Mouse (Mus musculus) heart, postnatal 25 days (tissue): ENCODE measurements around the gene Nfkb2. TPM values are rescaled to one million over a fixed set of nuclear protein-coding genes. Genes with fewer than 3 reads are reported as not detected.

Experiments used
- DNase-seq: peaks from one replicate; pipeline ENCODE4 v3.0.0; 2022; ENCODE audit warnings: low spot score
- intact Hi-C: fragments of 180-260 bp; cut with DNase I; formaldehyde crosslinking; loops from one replicate; pipeline ENCODE4 v1.15.1; 2025
- total RNA-seq, 2 experiments: library from RNA; stranded (reverse); gene quantifications; 2 replicates each; pipeline ENCODE4 v1.2.3; 2021

Gene Nfkb2
- total RNA-seq, 2 experiments from 2014 or later = 17.2 to 18.8 TPM

DNA sequence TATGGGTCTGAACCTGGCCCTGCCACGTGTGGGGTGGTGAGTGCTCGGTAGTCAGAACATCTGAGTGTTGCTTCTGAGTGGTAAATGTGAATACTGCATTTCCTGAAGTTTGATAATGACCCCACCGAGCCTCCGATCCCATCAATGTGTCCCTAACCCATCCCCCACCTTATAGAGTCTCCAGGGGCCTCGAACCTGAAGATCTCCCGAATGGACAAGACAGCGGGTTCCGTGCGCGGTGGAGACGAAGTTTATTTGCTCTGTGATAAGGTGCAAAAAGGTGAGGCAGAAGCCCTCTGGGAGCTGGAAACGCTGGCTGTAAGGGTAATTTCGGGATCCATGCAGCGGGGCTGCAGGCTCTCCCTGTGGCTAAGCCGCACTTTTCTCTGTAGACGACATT lies 3.7 kb downstream of the Nfkb2 start:
- DNase-seq = no peak
- intact Hi-C loops = loop anchor here (2.0 kb wide), 1 partner anchor 19 kb away; the partner anchor contains the start of gene Psd

- intact Hi-C loops = loop anchor here (2.0 kb wide), 1 partner anchor 18 kb away; the partner anchor contains the start of gene Psd
- no peak for DNase-seq
These were observed 4.2 kb downstream of the Nfkb2 start for GRCm38 (mm10) chr19:46308303-46308702.

DNA sequence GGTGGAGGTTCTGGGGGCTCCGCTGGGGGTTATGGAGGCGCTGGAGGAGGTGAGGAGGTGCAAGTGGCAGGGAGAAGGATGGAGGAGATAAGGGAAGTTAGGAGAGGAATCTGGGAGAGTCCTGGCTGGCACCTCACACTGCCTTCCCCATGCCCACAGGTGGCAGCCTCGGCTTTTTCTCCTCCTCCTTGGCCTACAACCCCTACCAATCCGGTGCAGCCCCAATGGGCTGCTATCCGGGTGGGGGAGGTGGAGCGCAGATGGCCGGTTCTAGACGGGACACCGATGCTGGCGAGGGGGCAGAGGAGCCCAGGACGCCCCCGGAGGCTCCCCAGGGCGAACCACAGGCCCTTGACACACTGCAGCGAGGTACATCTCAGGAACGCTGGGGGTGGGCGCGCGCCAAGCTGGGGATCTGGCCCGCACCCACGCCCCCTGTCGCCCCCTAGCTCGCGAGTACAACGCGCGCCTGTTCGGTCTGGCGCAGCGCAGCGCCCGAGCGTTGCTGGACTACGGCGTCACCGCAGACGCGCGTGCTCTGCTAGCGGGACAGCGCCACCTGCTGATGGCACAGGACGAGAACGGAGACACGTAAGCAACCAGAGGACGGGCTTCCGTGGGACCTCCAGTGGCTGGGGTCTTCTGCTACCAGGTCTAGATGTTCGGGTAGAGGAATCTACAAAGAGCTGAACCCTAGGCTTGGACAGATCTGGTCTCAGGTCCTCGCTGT lies 4.8 kb downstream of the Nfkb2 start:
- intact Hi-C loops = loop anchor here (2.0 kb wide), 1 partner anchor 18 kb away; the partner anchor contains the start of gene Psd
- peak; percentile 46 for DNase-seq

GRCm38 (mm10) chr19:46309651-46310305 lies 5.7 kb downstream of the Nfkb2 start:
- intact Hi-C loops = loop anchor here (2.0 kb wide), 1 partner anchor 17 kb away; the partner anchor contains the start of gene Psd
- DNase-seq = no peak

DNA sequence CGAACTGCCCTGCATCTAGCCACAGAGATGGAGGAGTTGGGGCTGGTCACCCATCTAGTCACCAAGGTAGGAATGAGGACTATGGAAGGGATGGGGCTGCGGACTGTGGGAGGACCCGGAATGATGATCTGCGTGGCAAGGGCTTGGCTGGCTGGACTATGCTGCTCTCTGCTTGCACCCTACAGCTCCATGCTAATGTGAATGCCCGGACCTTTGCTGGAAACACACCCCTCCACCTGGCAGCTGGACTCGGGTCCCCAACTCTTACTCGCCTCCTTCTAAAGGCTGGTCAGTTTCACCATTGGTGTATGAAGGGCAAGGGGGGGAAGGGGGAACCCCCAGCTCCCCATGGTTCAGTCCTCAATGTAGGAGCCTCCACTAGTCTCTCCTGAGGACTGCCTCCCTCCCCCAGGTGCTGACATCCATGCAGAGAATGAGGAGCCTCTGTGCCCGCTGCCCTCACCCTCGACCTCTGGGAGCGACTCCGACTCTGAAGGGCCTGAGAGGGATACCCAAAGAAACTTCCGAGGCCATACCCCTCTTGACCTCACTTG lies 6.3 kb downstream of the Nfkb2 start:
- no peak for DNase-seq
- intact Hi-C loops = no loop called here

- no peak for DNase-seq
- intact Hi-C loops = no loop called here
These were observed 7.2 kb downstream of the Nfkb2 start for GRCm38 (mm10) chr19:46311341-46311740.

DNA sequence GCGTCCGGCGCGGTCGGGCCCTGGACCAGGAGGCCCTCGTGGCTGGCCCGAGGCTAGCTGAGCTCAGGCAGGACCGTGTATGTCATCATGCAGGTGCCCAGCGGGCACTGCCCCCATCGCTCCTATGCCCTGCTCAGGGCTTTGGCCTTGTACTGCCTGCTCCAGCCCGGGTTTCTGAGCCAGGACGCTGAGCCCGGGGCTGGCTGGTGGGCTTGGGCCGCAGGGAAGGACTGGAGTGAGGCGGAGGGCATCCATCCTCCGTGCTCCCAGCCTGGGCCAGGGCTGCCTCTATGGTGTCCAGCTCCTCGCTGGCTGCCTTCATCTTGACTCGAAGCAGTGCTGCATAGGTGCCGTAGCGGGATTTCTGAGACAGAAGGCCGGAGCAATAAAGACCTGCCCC lies 8.4 kb downstream of the Nfkb2 start:
- intact Hi-C loops = no loop called here
- no peak for DNase-seq

- intact Hi-C loops = no loop called here
- no peak for DNase-seq
These were observed 9.0 kb downstream of the Nfkb2 start for GRCm38 (mm10) chr19:46313116-46313515.

DNA sequence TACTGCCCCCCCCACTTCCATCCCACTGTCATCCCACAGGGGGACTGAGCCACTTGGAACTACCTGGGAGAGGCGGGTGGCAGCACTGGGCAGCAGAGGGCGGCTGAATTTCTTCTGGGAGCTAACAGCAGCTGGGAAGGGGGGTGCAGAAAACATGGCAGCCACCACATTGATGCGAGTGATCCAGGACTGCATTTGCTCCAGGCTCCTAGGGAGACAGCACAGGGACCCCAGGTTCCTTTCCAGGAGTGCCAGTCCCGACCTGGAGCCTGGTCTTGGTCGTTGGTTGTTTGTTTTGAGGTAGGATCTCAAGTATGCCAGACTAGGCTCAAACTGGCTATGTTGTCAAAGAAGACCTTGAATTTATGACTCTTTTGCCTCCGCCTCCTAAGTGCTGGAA lies 9.5 kb downstream of the Nfkb2 start:
- intact Hi-C loops = no loop called here
- DNase-seq = no peak

DNA sequence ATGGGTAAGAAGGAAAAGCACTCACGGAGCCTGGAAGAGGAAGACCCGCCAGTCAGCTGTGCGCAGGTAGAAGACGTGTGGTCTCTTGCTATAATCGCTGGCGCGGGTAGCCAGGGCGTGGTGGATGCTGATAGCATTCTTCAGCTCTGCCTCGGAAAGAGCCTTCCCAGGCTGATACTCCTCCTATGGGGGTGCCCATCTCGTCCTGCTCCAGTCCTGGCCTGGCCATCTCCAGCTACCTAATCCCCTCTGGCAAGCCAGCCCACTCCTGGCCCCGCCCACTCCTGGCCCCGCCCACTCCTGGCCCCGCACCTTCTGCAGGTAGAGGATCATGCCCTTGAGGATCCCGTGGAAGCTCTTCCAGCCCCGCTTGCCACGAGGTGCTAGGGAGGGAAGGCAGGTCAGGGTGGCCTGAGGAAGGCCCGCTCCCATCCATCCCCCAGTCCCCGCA lies 10.1 kb downstream of the Nfkb2 start:
- intact Hi-C loops = no loop called here
- DNase-seq = no peak

- DNase-seq = no peak
- intact Hi-C loops = no loop called here
These were observed 11.0 kb downstream of the Nfkb2 start for GRCm38 (mm10) chr19:46314872-46315742.

- no peak for DNase-seq
- intact Hi-C loops = no loop called here
These were observed 11.9 kb downstream of the Nfkb2 start for GRCm38 (mm10) chr19:46315752-46316610.

DNA sequence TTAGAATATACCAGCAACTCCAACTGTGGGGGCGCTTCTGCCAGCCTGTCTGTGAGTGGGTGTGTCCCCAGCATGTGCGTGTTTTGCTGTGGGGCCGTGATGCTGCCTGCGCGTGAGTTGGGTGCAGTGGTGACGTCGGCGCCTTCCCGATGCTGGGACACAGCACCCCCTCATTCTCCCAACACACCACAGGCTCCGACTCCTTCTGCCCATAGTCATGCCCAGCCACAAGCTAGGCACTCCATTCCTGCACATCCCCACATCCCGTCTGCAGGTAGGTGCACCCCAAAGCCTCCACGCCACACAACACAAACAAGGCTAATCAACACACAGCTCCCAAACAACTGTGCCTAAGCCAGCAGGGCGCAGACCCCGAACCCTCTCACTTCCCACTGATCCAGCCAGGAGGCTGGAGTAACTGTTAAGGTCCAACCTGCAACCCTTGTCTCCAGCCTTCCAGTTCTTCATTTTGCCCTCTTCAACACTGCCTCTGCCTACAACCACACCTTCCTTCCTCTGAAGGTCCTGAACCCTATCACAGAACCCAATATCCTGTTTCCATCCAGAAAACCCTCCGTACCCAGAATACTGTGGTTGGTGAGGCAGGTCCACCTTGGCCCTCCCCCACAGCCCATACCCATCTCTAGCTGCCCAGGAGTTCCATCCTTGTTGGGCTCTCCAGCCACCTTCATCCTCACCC lies 12.9 kb downstream of the Nfkb2 start:
- no peak for DNase-seq
- intact Hi-C loops = no loop called here

- intact Hi-C loops = no loop called here
- no peak for DNase-seq
These were observed 13.4 kb downstream of the Nfkb2 start for GRCm38 (mm10) chr19:46317546-46317885.

DNA sequence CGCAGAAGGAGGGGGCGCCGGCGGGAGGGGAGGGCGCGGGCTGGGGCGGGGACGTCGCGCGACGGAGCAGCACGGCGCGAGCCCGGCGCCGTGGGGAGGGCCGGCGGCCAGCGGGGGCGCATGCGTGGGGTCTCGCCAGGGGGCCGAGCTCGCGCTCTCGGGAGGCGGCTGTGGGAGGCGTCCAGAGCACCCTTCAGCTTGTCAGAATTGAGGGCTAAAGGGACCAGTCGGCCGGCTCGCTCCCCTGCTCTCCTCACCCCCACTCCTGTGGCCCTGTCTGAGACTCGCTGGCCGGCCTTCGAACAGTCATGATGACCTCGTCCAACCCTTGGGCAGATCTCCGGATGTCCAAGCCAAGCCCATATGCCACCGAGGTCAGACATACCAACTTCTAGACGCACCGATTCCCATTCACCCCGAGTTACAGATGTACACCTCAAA lies 13.9 kb downstream of the Nfkb2 start:
- DNase-seq = no peak
- intact Hi-C loops = no loop called here

- intact Hi-C loops = no loop called here
- peak; percentile 48 for DNase-seq
These were observed 14.7 kb downstream of the Nfkb2 start for GRCm38 (mm10) chr19:46318586-46319378.

GRCm38 (mm10) chr19:46320076-46320785 lies 16.1 kb downstream of the Nfkb2 start:
- intact Hi-C loops = no loop called here
- DNase-seq = no peak
